Mouse (Mus musculus) intestine, postnatal 0 days (tissue): ENCODE measurements at regions not wholly inside any gene's neighbourhood (a gene's known extent, or its start where the extent isn't known, plus 50 kb on each side); places are given as distances from the start of the nearest gene placed in this dataset.
"Not testable (repeated sequence)": the region's sequence is repeated elsewhere in the genome, so short reads cannot be mapped to it uniquely, and the experiment has no call there.

Experiments used
- ATAC-seq: fragments of 200-750 bp; cut with Nextera tagmentation; 2 replicates; pipeline ENCODE4 v1.8.0; 2017; ENCODE audit warnings: mild to moderate bottlenecking, moderate TSS enrichment, moderate library complexity
- H3K27ac ChIP-seq: fragments of 300-500 bp; sonication (generic); 2 replicates; pipeline ENCODE4 v1.5.1; 2014; ENCODE audit warnings: mild to moderate bottlenecking, low read depth, low read length, moderate library complexity
- H3K27me3 ChIP-seq: fragments of 300-500 bp; sonication (generic); replicated peaks from 2 replicates; pipeline ENCODE4 v1.6.1; 2014; ENCODE audit warnings: low read length, mixed read lengths; ENCODE audit not compliant: control insufficient read depth, insufficient read depth
- H3K36me3 ChIP-seq: fragments of 300-500 bp; sonication (generic); 2 replicates; pipeline ENCODE4 v1.6.1; 2014; ENCODE audit warnings: mild to moderate bottlenecking, moderate library complexity; ENCODE audit not compliant: control insufficient read depth, insufficient read depth
- H3K4me1 ChIP-seq: fragments of 300-500 bp; sonication (generic); replicated peaks from 2 replicates; pipeline ENCODE4 v1.6.1; 2014; ENCODE audit warnings: antibody characterized with exemption, low read length, mixed read lengths; ENCODE audit not compliant: control insufficient read depth, insufficient read depth
- H3K4me2 ChIP-seq: fragments of 300-500 bp; sonication (generic); replicated peaks from 2 replicates; pipeline ENCODE4 v1.6.1; 2014; ENCODE audit warnings: low read depth, mild to moderate bottlenecking, moderate library complexity
- H3K4me3 ChIP-seq: fragments of 300-500 bp; sonication (generic); 2 replicates; pipeline ENCODE4 v1.5.1; 2014; ENCODE audit warnings: low read depth, low read length
- H3K9ac ChIP-seq: fragments of 300-500 bp; sonication (generic); 2 replicates; pipeline ENCODE4 v1.6.1; 2014; ENCODE audit warnings: mild to moderate bottlenecking, low read depth, low read length
- H3K9me3 ChIP-seq: fragments of 300-500 bp; sonication (generic); 2 replicates; pipeline ENCODE4 v1.6.1; 2016; ENCODE audit warnings: mixed run types; ENCODE audit not compliant: control insufficient read depth
- CTCF ChIP-seq: sonication (generic); IDR thresholded peaks from 2 replicates; pipeline ENCODE4 v1.5.1; 2016; ENCODE audit warnings: low read depth, mild to moderate bottlenecking, control low read depth, antibody characterized with exemption, moderate library complexity
- WGBS: fragments of 180-500 bp; shearing (Covaris S2); extraction: QIAGEN DNeasy Blood & Tissue Kit; methylation state at CpG from one replicate; pipeline ENCODE4 v1.1.7; 2014; 5-methylcytosine and 5-hydroxymethylcytosine counted together

DNA sequence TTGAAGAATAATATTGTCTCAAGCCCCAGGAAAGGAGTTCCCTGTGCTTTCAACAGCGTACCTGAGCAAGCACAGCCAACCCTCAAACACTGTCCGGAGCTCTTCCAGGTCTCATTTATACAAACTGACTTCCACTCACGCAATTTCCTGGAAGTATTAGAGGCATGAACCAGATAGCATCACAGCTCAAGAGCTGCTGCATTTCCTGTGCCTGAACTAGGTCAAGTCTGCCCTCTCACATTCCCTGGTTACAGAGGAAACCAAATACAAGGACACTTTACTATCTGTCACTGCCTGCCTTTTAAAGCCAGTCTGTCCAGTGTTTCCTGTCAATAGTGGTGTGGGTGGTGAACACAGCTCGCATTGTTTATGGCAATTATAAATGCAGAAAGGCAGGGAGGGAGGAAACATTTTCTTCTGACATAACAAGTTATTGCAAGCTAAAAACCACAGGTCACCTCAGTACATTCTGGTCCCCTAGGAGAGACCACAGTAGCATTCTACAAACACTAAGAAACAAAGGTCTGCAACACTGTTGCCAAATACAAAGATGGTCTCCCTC, 120.3 kb upstream of the Intu start:
- Histone ChIP-seq H3K36me3 (no peaks in the 10 kb centered on the region), H3K9me3 (no peaks in the 10 kb centered on the region), H3K27ac (no peak overlapping the region), H3K4me1 (no peaks in the 10 kb centered on the region), H3K27me3 (no peaks in the 10 kb centered on the region), H3K4me2 (no peak overlapping the region), H3K4me3 (no peak overlapping the region), H3K9ac (no peak overlapping the region)
- WGBS: 64% methylated on average over 4 of the region's 4 CpGs
- ATAC-seq: no peak
- no peak for TF ChIP-seq CTCF

DNA sequence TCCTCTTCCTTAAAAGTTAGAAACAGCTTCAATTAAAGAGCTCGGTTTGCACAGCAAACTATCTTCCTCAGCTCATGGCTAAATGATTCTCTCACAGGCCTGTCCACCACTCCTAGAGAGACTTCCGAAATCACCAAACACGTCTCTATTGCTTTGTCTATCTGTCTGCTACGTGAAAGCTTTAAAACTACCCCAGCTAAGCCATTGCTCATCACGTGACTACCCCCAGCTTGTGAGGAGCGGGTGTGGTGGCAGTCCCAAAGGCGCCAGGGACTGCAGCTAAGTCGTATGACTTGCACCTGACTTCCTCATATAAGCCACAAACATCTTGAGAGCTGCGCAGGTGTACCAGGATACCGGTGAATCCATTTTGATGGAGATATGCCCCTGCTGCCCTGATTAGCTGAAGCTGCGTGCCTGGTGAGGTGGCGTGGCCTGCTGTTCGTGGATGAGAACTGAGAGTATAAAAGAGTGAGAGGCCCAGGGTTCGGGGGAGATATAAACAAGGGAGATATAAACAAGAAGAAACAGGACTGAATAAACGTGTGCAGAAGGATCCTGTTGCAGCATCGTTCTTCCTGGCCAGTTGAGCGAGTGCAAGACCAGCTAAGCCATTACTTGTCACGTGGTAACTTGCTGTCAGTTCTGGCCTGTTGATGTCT, 105.8 kb upstream of the Intu start:
- WGBS: 49% methylated on average over 16 of the region's 18 CpGs
- H3K27me3 ChIP-seq, H3K36me3 ChIP-seq, H3K4me1 ChIP-seq, H3K4me2 ChIP-seq, H3K27ac ChIP-seq, H3K9ac ChIP-seq, ATAC-seq, H3K4me3 ChIP-seq, H3K9me3 ChIP-seq: not testable (repeated sequence)

DNA sequence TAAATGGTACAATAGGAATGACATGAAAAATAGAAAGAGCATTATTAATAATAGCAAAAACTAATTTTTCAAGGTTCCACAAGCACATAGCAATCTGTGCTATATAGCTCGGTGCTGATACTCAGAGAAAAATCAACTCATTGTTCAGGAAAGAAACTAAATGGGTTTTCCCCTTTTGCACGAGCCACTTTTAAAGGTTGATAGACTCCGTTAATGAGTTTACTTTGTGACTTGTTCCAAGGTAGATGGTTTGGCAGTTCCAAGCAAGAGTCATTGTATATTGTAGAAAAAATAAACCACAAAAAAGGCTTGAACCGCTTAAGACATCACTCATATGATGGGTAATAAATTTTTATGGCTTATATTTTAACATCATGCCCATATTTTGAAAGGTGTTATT, 105.0 kb upstream of the Intu start:
- WGBS: 49% methylated on average over 4 of the region's 4 CpGs
- H3K9ac ChIP-seq: no peak overlapping the region
- H3K27me3 ChIP-seq: no peaks in the 10 kb centered on the region
- no peak overlapping the region for H3K4me3 ChIP-seq
- no peaks in the 10 kb centered on the region for H3K4me1 ChIP-seq
- no peak overlapping the region for H3K27ac ChIP-seq
- TF ChIP-seq CTCF: no peak
- no peak for ATAC-seq
- H3K36me3 ChIP-seq: no peaks in the 10 kb centered on the region
- H3K9me3 ChIP-seq: no peaks in the 10 kb centered on the region
- H3K4me2 ChIP-seq: no peak overlapping the region

- Histone ChIP-seq H3K4me3 (no peak overlapping the region), H3K27me3 (no peaks in the 10 kb centered on the region), H3K4me1 (no peaks in the 10 kb centered on the region), H3K9ac (no peak overlapping the region), H3K27ac (no peak overlapping the region), H3K36me3 (no peaks in the 10 kb centered on the region), H3K9me3 (no peaks in the 10 kb centered on the region), H3K4me2 (no peak overlapping the region)
- TF ChIP-seq CTCF: no peak
- ATAC-seq: no peak
- 63% methylated on average over 5 of the region's 5 CpGs for WGBS
Observed at GRCm38 (mm10) chr3:40428021-40428420, 103.1 kb upstream of the Intu start.

DNA sequence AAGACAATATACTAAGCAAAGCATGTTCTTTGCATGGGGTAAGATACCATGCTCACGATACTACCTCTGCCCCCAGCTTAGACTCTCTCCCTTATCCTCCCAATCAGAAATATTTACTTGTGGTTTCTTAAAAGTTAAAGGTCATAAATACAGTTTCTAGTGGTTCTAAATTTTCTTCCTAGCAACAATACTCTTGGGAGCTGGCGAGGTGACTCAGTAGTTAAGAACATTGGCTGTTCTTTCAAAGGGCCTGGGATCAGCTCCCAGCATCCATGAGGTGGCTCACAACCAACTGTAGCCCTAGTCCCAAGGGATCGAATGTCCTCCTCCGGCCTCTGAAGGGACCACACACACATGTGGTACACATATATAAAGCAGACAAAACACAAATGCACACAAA, 92.8 kb upstream of the Intu start:
- H3K36me3 ChIP-seq: no peaks in the 10 kb centered on the region
- TF ChIP-seq CTCF: no peak
- no peaks in the 10 kb centered on the region for H3K9me3 ChIP-seq
- no peak overlapping the region for H3K4me2 ChIP-seq
- H3K27me3 ChIP-seq: no peaks in the 10 kb centered on the region
- 86% methylated on average over 4 of the region's 4 CpGs for WGBS
- no peak for ATAC-seq
- H3K27ac ChIP-seq: no peak overlapping the region
- no peak overlapping the region for H3K4me3 ChIP-seq
- H3K9ac ChIP-seq: no peak overlapping the region
- no peaks in the 10 kb centered on the region; the same call in 1 of the 2 replicates for H3K4me1 ChIP-seq

GRCm38 (mm10) chr3:40441092-40442036, 89.7 kb upstream of the Intu start:
- Histone ChIP-seq H3K27ac (no peak overlapping the region), H3K4me1 (no peaks in the 10 kb centered on the region; the same call in 1 of the 2 replicates), H3K4me2 (no peak overlapping the region), H3K4me3 (no peak overlapping the region), H3K27me3 (no peaks in the 10 kb centered on the region), H3K36me3 (no peaks in the 10 kb centered on the region), H3K9me3 (no peaks in the 10 kb centered on the region), H3K9ac (no peak overlapping the region)
- TF ChIP-seq CTCF: no peak
- no peak for ATAC-seq
- WGBS: 58% methylated on average over 14 of the region's 14 CpGs
